Mouse (Mus musculus) stomach, postnatal 0 days (tissue): Measurements from ENCODE around the gene Tmem104.

ENCODE experiments used
- CTCF ChIP-seq: IDR thresholded peaks from 2 replicates; pipeline ENCODE4 v1.5.1; 2016; ENCODE audit warnings: antibody characterized with exemption, low read depth, mild to moderate bottlenecking, moderate library complexity
- EP300 ChIP-seq: optimal IDR thresholded peaks from 2 replicates; pipeline ENCODE3; 2016; ENCODE audit warnings: antibody characterized with exemption

DNA sequence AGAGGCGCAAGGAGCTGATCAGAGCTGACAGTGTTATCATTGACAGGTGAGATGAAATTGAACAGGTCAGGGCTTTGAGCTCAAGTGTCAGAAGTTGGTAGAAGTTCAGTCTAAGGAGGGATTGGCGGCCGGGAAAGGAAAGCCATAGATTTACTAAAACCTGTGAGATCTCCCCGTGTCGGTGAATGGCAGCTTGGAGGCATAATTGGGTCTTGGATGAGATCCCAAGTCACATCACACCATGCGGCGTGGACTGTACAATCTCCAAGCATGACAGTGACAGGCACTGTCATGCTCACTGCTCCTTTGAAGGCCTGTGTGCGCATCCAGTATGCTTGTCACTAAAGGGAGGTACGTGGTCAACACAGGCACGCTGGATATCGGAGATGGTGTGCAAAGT lies 75.7 kb downstream of the Tmem104 start:
- TF ChIP-seq EP300: no peak
- TF ChIP-seq CTCF: no peak
